Mouse (Mus musculus) spleen, adult 2 months (tissue): ENCODE data around the gene Ajuba.

ENCODE experiments used
- CTCF ChIP-seq: fragments of 200-500 bp; IDR thresholded peaks from 2 replicates; pipeline ENCODE4 v1.5.1; 2011; ENCODE audit warnings: mild to moderate bottlenecking, inconsistent platforms; ENCODE audit not compliant: insufficient read depth, insufficient read length, insufficient replicate concordance; ENCODE audit errors: extremely low read depth
- POLR2A ChIP-seq: fragments of 200-500 bp; IDR thresholded peaks from 2 replicates; pipeline ENCODE4 v1.6.1; 2011; ENCODE audit warnings: low read depth, low read length, inconsistent platforms

GRCm38 (mm10) chr14:54597084-54597483 lies 19.7 kb upstream of the Ajuba start:
- TF ChIP-seq POLR2A (no peak), CTCF (peak; percentile 63; the same call in 1 of the 2 replicates)
